Mouse (Mus musculus): ENCODE measurements around the gene Abhd12. TPM values are rescaled to one million over a fixed set of nuclear protein-coding genes. Genes with fewer than 3 reads are reported as not detected.

Gene Abhd12
- 10 to 100 TPM; 54.2 to 67.4 TPM for polyA plus RNA-seq (2012; fragmentation: generic; extraction: Trizol)

GRCm38 (mm10) chr2:150904272-150904935, at the start of gene Abhd12:
Gene Abhd12 (minus strand): TSS chr2:150904741.

GRCm38 (mm10) chr2:150904936-150905450, 452 bp upstream of the Abhd12 start, which contains the start of gene Gins1:
Gene Gins1 (plus strand): TSS chr2:150905400.

GRCm38 (mm10) chr2:150786251-150787180, 118.0 kb downstream of the Abhd12 start, which contains the start of gene Pygb:
Gene Pygb (plus strand): TSS chr2:150786735.

Other genes with a start within 250 kb of the Abhd12 start
- gene Acss1, start 236.2 kb downstream of the Abhd12 start, polyA plus RNA-seq (2012; fragmentation: generic; extraction: Trizol): not detected
- gene Vsx1, start 215.4 kb downstream of the Abhd12 start, polyA plus RNA-seq (2012; fragmentation: generic; extraction: Trizol): not detected
- 1 to 10 TPM; 8.2 to 9.0 TPM for gene Entpd6, start 155.7 kb downstream of the Abhd12 start, polyA plus RNA-seq (2012; fragmentation: generic; extraction: Trizol)
- gene Pygb, start 118.0 kb downstream of the Abhd12 start, polyA plus RNA-seq (2012; fragmentation: generic; extraction: Trizol): 10 to 100 TPM; 17.5 to 58.5 TPM
- gene Gins1, start 659 bp upstream of the Abhd12 start, polyA plus RNA-seq (2012; fragmentation: generic; extraction: Trizol): 1 to 10 TPM; 5.8 to 6.9 TPM
- gene Ninl, start 134.6 kb upstream of the Abhd12 start, polyA plus RNA-seq (2012; fragmentation: generic; extraction: Trizol): 1 to 10 TPM in 1 of 2 experiments, under 1 TPM in 1; 0.49 to 5.7 TPM
- 1 to 10 TPM; 1.1 to 6.1 TPM for gene Nanp, start 134.7 kb upstream of the Abhd12 start, polyA plus RNA-seq (2012; fragmentation: generic; extraction: Trizol)
- gene Gm14151, start 187.6 kb upstream of the Abhd12 start, polyA plus RNA-seq (2012; fragmentation: generic; extraction: Trizol): not detected
- not detected for gene Gm14147, start 193.5 kb upstream of the Abhd12 start, polyA plus RNA-seq (2012; fragmentation: generic; extraction: Trizol)